Mouse (Mus musculus): Measurements from ENCODE around the gene Rpl10. TPM values are rescaled to one million over a fixed set of nuclear protein-coding genes. Genes with fewer than 3 reads are reported as not detected.

Rpl10 gene
- polyA plus RNA-seq, 1 experiment from 2014 or later = 643 TPM

Small RNA genes within 50 kb of the gene (microRNA-seq; reads per million reads assigned to microRNA genes)
- 0.58 reads per million for gene Mir7091
- not detected for gene Mir7092

Other genes with a start within 250 kb of the Rpl10 start
- gene Irak1, start 246.9 kb upstream of the Rpl10 start, polyA plus RNA-seq (2015; fragmentation: Nextera tagmentation; extraction: Ambion mirVana) = 68.3 and 71.1 TPM in 2 replicates
- gene Opn1mw, start 143.3 kb upstream of the Rpl10 start, polyA plus RNA-seq (2015; fragmentation: Nextera tagmentation; extraction: Ambion mirVana) = not detected in 2 replicates
- 12.3 and 12.4 TPM in 2 replicates for gene Mecp2, start 135.4 kb upstream of the Rpl10 start, polyA plus RNA-seq (2015; fragmentation: Nextera tagmentation; extraction: Ambion mirVana)
- gene Tex28, start 103.0 kb upstream of the Rpl10 start, polyA plus RNA-seq (2015; fragmentation: Nextera tagmentation; extraction: Ambion mirVana) = not detected in 2 replicates
- gene Tktl1, start 93.6 kb upstream of the Rpl10 start, polyA plus RNA-seq (2015; fragmentation: Nextera tagmentation; extraction: Ambion mirVana) = not detected in 2 replicates
- 346 and 386 TPM in 2 replicates for gene Flna, start 21.0 kb upstream of the Rpl10 start, polyA plus RNA-seq (2015; fragmentation: Nextera tagmentation; extraction: Ambion mirVana)
- 22.0 and 25.5 TPM in 2 replicates for gene Emd, start 16.1 kb upstream of the Rpl10 start, polyA plus RNA-seq (2015; fragmentation: Nextera tagmentation; extraction: Ambion mirVana)
- gene Taz, start 11.1 kb downstream of the Rpl10 start, polyA plus RNA-seq (2015; fragmentation: Nextera tagmentation; extraction: Ambion mirVana) = 79.5 and 86.1 TPM in 2 replicates
- 15.7 and 17.5 TPM in 2 replicates for gene Dnase1l1, start 11.5 kb downstream of the Rpl10 start, polyA plus RNA-seq (2015; fragmentation: Nextera tagmentation; extraction: Ambion mirVana)
- gene Atp6ap1, start 26.3 kb downstream of the Rpl10 start, polyA plus RNA-seq (2015; fragmentation: Nextera tagmentation; extraction: Ambion mirVana) = 130 and 132 TPM in 2 replicates
- gene Gdi1, start 34.2 kb downstream of the Rpl10 start, polyA plus RNA-seq (2015; fragmentation: Nextera tagmentation; extraction: Ambion mirVana) = 190 and 196 TPM in 2 replicates
- 58.1 and 63.1 TPM in 2 replicates for gene Fam50a, start 42.2 kb downstream of the Rpl10 start, polyA plus RNA-seq (2015; fragmentation: Nextera tagmentation; extraction: Ambion mirVana)
- 12.4 and 13.5 TPM in 2 replicates for gene Plxna3, start 58.3 kb downstream of the Rpl10 start, polyA plus RNA-seq (2015; fragmentation: Nextera tagmentation; extraction: Ambion mirVana)
- 95.8 and 107 TPM in 2 replicates for gene Lage3, start 82.8 kb downstream of the Rpl10 start, polyA plus RNA-seq (2015; fragmentation: Nextera tagmentation; extraction: Ambion mirVana)
- 63.3 and 67.0 TPM in 2 replicates for gene Ubl4a, start 102.4 kb downstream of the Rpl10 start, polyA plus RNA-seq (2015; fragmentation: Nextera tagmentation; extraction: Ambion mirVana)
- gene Slc10a3, start 102.5 kb downstream of the Rpl10 start, polyA plus RNA-seq (2015; fragmentation: Nextera tagmentation; extraction: Ambion mirVana) = 17.8 and 17.9 TPM in 2 replicates
- 36.0 and 36.1 TPM in 2 replicates for gene Fam3a, start 122.5 kb downstream of the Rpl10 start, polyA plus RNA-seq (2015; fragmentation: Nextera tagmentation; extraction: Ambion mirVana)
- 19.9 and 20.1 TPM in 2 replicates for gene Ikbkg, start 122.5 kb downstream of the Rpl10 start, polyA plus RNA-seq (2015; fragmentation: Nextera tagmentation; extraction: Ambion mirVana)
- 71.1 and 76.5 TPM in 2 replicates for gene G6pdx, start 158.4 kb downstream of the Rpl10 start, polyA plus RNA-seq (2015; fragmentation: Nextera tagmentation; extraction: Ambion mirVana)
- not detected in 2 replicates for gene Gm6880, start 210.6 kb downstream of the Rpl10 start, polyA plus RNA-seq (2015; fragmentation: Nextera tagmentation; extraction: Ambion mirVana)